Mouse (Mus musculus): ENCODE measurements around the gene Ssh1.

The Ssh1 gene

GRCm38 (mm10) chr5:113933480-113933879 is 60.2 kb downstream of the Ssh1 start:
- DNase-seq (ENCODE audit: extremely low read depth, insufficient read length, low spot score): no peak

GRCm38 (mm10) chr5:113932310-113932709 is 61.4 kb downstream of the Ssh1 start:
- no peak for DNase-seq (ENCODE audit: extremely low read depth, insufficient read length, low spot score)

- DNase-seq (ENCODE audit: extremely low read depth, insufficient read length, low spot score): peak; percentile 80
Observed at GRCm38 (mm10) chr5:113930648-113931609, 62.8 kb downstream of the Ssh1 start.

GRCm38 (mm10) chr5:113929950-113930647 is 63.6 kb downstream of the Ssh1 start:
- peak; percentile 66 for DNase-seq (ENCODE audit: extremely low read depth, insufficient read length, low spot score)

GRCm38 (mm10) chr5:113929526-113929925 is 64.2 kb downstream of the Ssh1 start:
- no peak for DNase-seq (ENCODE audit: extremely low read depth, insufficient read length, low spot score)

- DNase-seq (ENCODE audit: extremely low read depth, insufficient read length, low spot score): no peak
Observed at GRCm38 (mm10) chr5:113924608-113925007, 69.1 kb downstream of the Ssh1 start.

GRCm38 (mm10) chr5:113921310-113922166 is 72.2 kb downstream of the Ssh1 start:
- DNase-seq (ENCODE audit: extremely low read depth, insufficient read length, low spot score): no peak

- no peak for DNase-seq (ENCODE audit: extremely low read depth, insufficient read length, low spot score)
Observed at GRCm38 (mm10) chr5:113919060-113919459, 74.6 kb downstream of the Ssh1 start.

- DNase-seq (ENCODE audit: extremely low read depth, insufficient read length, low spot score): no peak
Observed at GRCm38 (mm10) chr5:113918654-113919053, 75.0 kb downstream of the Ssh1 start.

- no peak for DNase-seq (ENCODE audit: extremely low read depth, insufficient read length, low spot score)
Observed at GRCm38 (mm10) chr5:113910705-113911104, 83.0 kb downstream of the Ssh1 start.

GRCm38 (mm10) chr5:113910065-113910701 is 83.5 kb downstream of the Ssh1 start:
- DNase-seq (ENCODE audit: extremely low read depth, insufficient read length, low spot score): no peak

GRCm38 (mm10) chr5:113908592-113909441 is 84.9 kb downstream of the Ssh1 start, which contains the start of gene Coro1c:
TSS of gene Coro1c (minus strand) at chr5:113908758.
- DNase-seq (ENCODE audit: extremely low read depth, insufficient read length, low spot score): peak; percentile 99

- peak; percentile 77 for DNase-seq (ENCODE audit: extremely low read depth, insufficient read length, low spot score)
Observed at GRCm38 (mm10) chr5:113907786-113908567, 85.7 kb downstream of the Ssh1 start.

- DNase-seq (ENCODE audit: extremely low read depth, insufficient read length, low spot score): peak; percentile 69
Observed at GRCm38 (mm10) chr5:113906958-113907735, 86.5 kb downstream of the Ssh1 start.

- DNase-seq (ENCODE audit: extremely low read depth, insufficient read length, low spot score): no peak
Observed at GRCm38 (mm10) chr5:113904987-113905386, 88.7 kb downstream of the Ssh1 start.

GRCm38 (mm10) chr5:113902983-113903382 is 90.7 kb downstream of the Ssh1 start:
- no peak for DNase-seq (ENCODE audit: extremely low read depth, insufficient read length, low spot score)

- no peak for DNase-seq (ENCODE audit: extremely low read depth, insufficient read length, low spot score)
Observed at GRCm38 (mm10) chr5:113902017-113902416, 91.7 kb downstream of the Ssh1 start.

Measured in 3134 (cell line).